Mouse (Mus musculus) midbrain, embryonic 11.5 days (tissue): ENCODE measurements around the gene Tpst2. TPM values are rescaled to one million over a fixed set of nuclear protein-coding genes. Genes with fewer than 3 reads are reported as not detected.

Experiments used
- ATAC-seq: fragments of 200-750 bp; cut with Nextera tagmentation; 2 replicates; pipeline ENCODE4 v1.8.0; 2017; ENCODE audit warnings: moderate TSS enrichment, moderate library complexity; ENCODE audit not compliant: low FRiP score
- DNase-seq: peaks from one replicate; pipeline ENCODE4 v3.0.0; 2015; ENCODE audit warnings: low spot score; ENCODE audit errors: missing footprints
- H3K27ac ChIP-seq: fragments of 300-500 bp; sonication (generic); 2 replicates; pipeline ENCODE4 v1.5.1; 2014; ENCODE audit warnings: low read depth, low read length
- H3K27me3 ChIP-seq: fragments of 300-500 bp; sonication (generic); 2 replicates; pipeline ENCODE4 v1.6.1; 2014; ENCODE audit warnings: mild to moderate bottlenecking, low read length, moderate library complexity, mixed read lengths; ENCODE audit not compliant: control insufficient read depth, insufficient read depth
- H3K36me3 ChIP-seq: fragments of 300-500 bp; sonication (generic); 2 replicates; pipeline ENCODE4 v1.6.1; 2014; ENCODE audit warnings: mild to moderate bottlenecking, low read length, moderate library complexity, mixed read lengths; ENCODE audit not compliant: control insufficient read depth, insufficient read depth
- H3K4me1 ChIP-seq: fragments of 300-500 bp; sonication (generic); 2 replicates; pipeline ENCODE4 v1.6.1; 2014; ENCODE audit warnings: low read length; ENCODE audit not compliant: control insufficient read depth, insufficient read depth
- H3K4me2 ChIP-seq: fragments of 300-500 bp; sonication (generic); 2 replicates; pipeline ENCODE4 v1.6.1; 2014; ENCODE audit warnings: mild to moderate bottlenecking, moderate library complexity
- H3K4me3 ChIP-seq: fragments of 300-500 bp; sonication (generic); 2 replicates; pipeline ENCODE4 v1.5.1; 2014; ENCODE audit warnings: low read depth, low read length
- H3K9ac ChIP-seq: fragments of 300-500 bp; sonication (generic); 2 replicates; pipeline ENCODE4 v1.6.1; 2014; ENCODE audit warnings: low read length
- H3K9me3 ChIP-seq: fragments of 300-500 bp; sonication (generic); 2 replicates; pipeline ENCODE4 v1.6.1; 2016; ENCODE audit warnings: low read length; ENCODE audit not compliant: control insufficient read depth
- WGBS: fragments of 180-500 bp; shearing (Covaris S2); extraction: QIAGEN DNeasy Blood & Tissue Kit; methylation state at CpG from one replicate; pipeline ENCODE4 v1.1.7; 2014; 5-methylcytosine and 5-hydroxymethylcytosine counted together
- polyA plus RNA-seq: library from polyadenylated mRNA; unstranded; fragments of >200 nt; fragmentation: Nextera tagmentation; extraction: Ambion mirVana; gene quantifications from 2 replicates; pipeline ENCODE4 v1.2.1, GENCODE M21; 2014

Gene Tpst2
- polyA plus RNA-seq, 1 experiment from 2014 or later, result 33.5 TPM

DNA sequence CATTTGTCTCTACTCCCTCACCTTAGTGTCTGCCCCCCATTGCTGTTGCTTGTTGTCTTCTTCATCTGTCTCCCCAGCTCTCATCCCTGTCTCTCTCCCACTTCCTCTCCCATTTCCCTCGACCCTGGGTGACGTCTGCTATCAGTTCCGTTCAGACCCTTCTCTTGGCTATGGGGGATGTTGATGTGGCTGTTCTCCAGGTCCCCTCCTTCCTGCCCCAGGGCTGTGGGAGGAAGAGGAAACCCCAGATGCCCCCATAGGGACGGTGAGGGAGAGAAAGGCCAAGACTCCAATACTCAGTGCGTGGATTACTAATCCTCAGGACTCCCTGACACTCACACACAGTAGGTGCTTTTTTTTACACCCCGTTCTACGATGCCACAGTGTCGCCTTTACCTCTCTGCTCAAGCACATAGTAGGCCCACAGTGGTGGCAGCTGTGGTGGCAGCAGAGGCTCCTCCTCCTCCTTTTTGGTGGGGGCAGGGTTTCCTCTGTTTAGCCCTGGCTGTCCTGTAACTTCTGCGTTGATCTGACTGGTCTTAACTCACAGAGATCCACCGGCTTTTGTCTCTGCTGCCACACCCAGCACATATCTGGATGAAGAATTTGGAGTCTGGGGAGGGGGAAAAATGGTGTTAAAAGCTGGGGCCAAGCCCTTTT, 7.2 kb downstream of the Tpst2 start:
- H3K9me3 ChIP-seq, result no peaks in the 10 kb centered on the region
- no peak overlapping the region for H3K27ac ChIP-seq
- no peak overlapping the region for H3K9ac ChIP-seq
- DNase-seq (no peak), ATAC-seq (no peak)
- H3K4me2 ChIP-seq, result no peak overlapping the region
- 80% methylated on average over 10 of the region's 10 CpGs for WGBS
- H3K27me3 ChIP-seq, result no peaks in the 10 kb centered on the region
- H3K4me1 ChIP-seq, result no peaks in the 10 kb centered on the region; the same call in 1 of the 2 replicates
- H3K4me3 ChIP-seq, result no peak overlapping the region
- no peaks in the 10 kb centered on the region for H3K36me3 ChIP-seq

DNA sequence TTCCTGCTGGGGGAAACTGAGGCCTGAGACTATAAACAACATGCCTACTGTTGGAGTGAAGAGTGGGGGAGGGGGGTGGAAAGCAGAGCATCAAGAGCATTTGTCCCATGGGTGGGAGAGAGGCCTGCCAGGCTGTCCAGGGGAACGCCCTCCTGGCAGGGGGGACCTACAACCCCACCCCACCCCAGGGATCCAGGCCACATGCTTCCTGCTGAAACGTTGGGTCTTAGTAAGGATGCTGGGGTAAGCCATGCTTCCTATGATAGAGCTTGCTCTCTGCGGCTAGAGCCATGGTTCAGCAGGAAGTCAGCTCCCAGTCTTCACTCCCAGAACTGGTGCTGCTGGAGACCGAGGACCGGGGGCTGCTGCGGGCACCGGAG, 7.7 kb downstream of the Tpst2 start:
- Histone ChIP-seq H3K36me3 (no peaks in the 10 kb centered on the region), H3K4me3 (no peak overlapping the region), H3K27ac (no peak overlapping the region), H3K4me1 (no peaks in the 10 kb centered on the region; the same call in 1 of the 2 replicates), H3K27me3 (no peaks in the 10 kb centered on the region), H3K4me2 (no peak overlapping the region), H3K9me3 (no peaks in the 10 kb centered on the region), H3K9ac (no peak overlapping the region)
- WGBS, result 88% methylated on average over 7 of the region's 7 CpGs
- DNase-seq (no peak), ATAC-seq (no peak)

- ATAC-seq (no peak), DNase-seq (no peak)
- Histone ChIP-seq H3K9me3 (no peaks in the 10 kb centered on the region), H3K4me1 (no peaks in the 10 kb centered on the region; the same call in 1 of the 2 replicates), H3K9ac (no peak overlapping the region), H3K27me3 (no peaks in the 10 kb centered on the region), H3K4me2 (no peak overlapping the region), H3K27ac (no peak overlapping the region), H3K36me3 (no peaks in the 10 kb centered on the region), H3K4me3 (no peak overlapping the region)
- WGBS, result 93% methylated on average over 7 of the region's 7 CpGs
Measured at GRCm38 (mm10) chr5:112285548-112286085, 9.1 kb downstream of the Tpst2 start.

- Histone ChIP-seq H3K27me3 (no peaks in the 10 kb centered on the region), H3K4me2 (no peak overlapping the region), H3K36me3 (no peaks in the 10 kb centered on the region), H3K9ac (no peak overlapping the region), H3K4me3 (no peak overlapping the region), H3K27ac (no peak overlapping the region), H3K9me3 (no peaks in the 10 kb centered on the region), H3K4me1 (no peaks in the 10 kb centered on the region; the same call in 1 of the 2 replicates)
- ATAC-seq (no peak), DNase-seq (no peak)
- 83% methylated on average over 2 of the region's 2 CpGs for WGBS
Measured at GRCm38 (mm10) chr5:112286608-112286983, 10.1 kb downstream of the Tpst2 start.

GRCm38 (mm10) chr5:112286984-112287641, 10.6 kb downstream of the Tpst2 start:
- WGBS, result 80% methylated on average over 11 of the region's 11 CpGs

GRCm38 (mm10) chr5:112287652-112288051, 11.2 kb downstream of the Tpst2 start:
- Histone ChIP-seq H3K4me1 (no peaks in the 10 kb centered on the region), H3K27me3 (no peaks in the 10 kb centered on the region), H3K9me3 (no peaks in the 10 kb centered on the region), H3K4me2 (no peak overlapping the region), H3K36me3 (no peaks in the 10 kb centered on the region), H3K9ac (no peak overlapping the region), H3K4me3 (no peak overlapping the region), H3K27ac (no peak overlapping the region)
- WGBS, result 89% methylated on average over 2 of the region's 2 CpGs
- DNase-seq, result no peak
- no peak for ATAC-seq

More at GRCm38 (mm10) chr5:112286984-112287641, 10.6 kb downstream of the Tpst2 start:
- H3K4me2 ChIP-seq, result no peak overlapping the region
- no peaks in the 10 kb centered on the region for H3K9me3 ChIP-seq
- DNase-seq, result no peak
- H3K27me3 ChIP-seq, result no peaks in the 10 kb centered on the region
- no peak overlapping the region for H3K9ac ChIP-seq
- no peak overlapping the region for H3K27ac ChIP-seq
- H3K36me3 ChIP-seq, result no peaks in the 10 kb centered on the region
- ATAC-seq, result no peak
- H3K4me3 ChIP-seq, result no peak overlapping the region
- H3K4me1 ChIP-seq, result no peaks in the 10 kb centered on the region

GRCm38 (mm10) chr5:112288193-112289141, 12.0 kb downstream of the Tpst2 start:
- Histone ChIP-seq H3K27ac (no peak overlapping the region), H3K9ac (no peak overlapping the region), H3K4me3 (no peak overlapping the region), H3K27me3 (no peaks in the 10 kb centered on the region), H3K4me1 (no peaks in the 10 kb centered on the region), H3K4me2 (no peak overlapping the region), H3K9me3 (no peaks in the 10 kb centered on the region), H3K36me3 (no peaks in the 10 kb centered on the region)
- 83% methylated on average over 9 of the region's 9 CpGs for WGBS
- DNase-seq, result no peak
- no peak for ATAC-seq

DNA sequence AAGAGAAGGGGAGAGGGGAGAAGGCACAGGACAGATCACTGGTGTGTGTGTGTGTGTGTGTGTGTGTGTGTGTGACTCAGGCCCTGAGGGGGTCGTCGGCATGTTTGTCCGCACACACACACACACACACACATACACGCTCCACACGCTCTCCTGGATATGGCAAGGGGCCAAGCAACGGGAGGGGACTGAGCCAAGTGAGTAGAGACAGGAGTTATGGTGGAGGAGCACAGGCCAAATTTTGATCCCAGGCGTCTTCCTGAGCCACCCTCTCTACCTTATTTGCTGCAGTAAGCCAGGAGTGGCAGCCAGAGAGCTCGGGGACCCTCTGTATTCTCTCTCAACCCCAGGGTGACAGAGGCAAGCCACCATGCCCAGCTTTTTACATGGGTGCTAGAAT, 12.7 kb downstream of the Tpst2 start:
- Histone ChIP-seq H3K27ac (no peak overlapping the region), H3K4me2 (no peak overlapping the region), H3K4me1 (no peaks in the 10 kb centered on the region), H3K36me3 (no peaks in the 10 kb centered on the region), H3K9me3 (no peaks in the 10 kb centered on the region), H3K27me3 (no peaks in the 10 kb centered on the region), H3K4me3 (no peak overlapping the region), H3K9ac (no peak overlapping the region)
- ATAC-seq (no peak), DNase-seq (no peak)
- WGBS, result 89% methylated on average over 8 of the region's 8 CpGs
